Mouse (Mus musculus): ENCODE measurements around the gene Cobll1.
A peak's percentile ranks its signal among the peaks of the same experiment; 100 is the strongest.
"Not testable (repeated sequence)": the region's sequence is repeated elsewhere in the genome, so short reads cannot be mapped to it uniquely, and the experiment has no call there.

Cobll1 gene

GRCm38 (mm10) chr2:65238964-65239570 lies at the start of gene Cobll1:
Gene Cobll1, minus strand, starts transcription at chr2:65239403.
- DNase-seq (ENCODE audit: low read depth): no peak

DNA sequence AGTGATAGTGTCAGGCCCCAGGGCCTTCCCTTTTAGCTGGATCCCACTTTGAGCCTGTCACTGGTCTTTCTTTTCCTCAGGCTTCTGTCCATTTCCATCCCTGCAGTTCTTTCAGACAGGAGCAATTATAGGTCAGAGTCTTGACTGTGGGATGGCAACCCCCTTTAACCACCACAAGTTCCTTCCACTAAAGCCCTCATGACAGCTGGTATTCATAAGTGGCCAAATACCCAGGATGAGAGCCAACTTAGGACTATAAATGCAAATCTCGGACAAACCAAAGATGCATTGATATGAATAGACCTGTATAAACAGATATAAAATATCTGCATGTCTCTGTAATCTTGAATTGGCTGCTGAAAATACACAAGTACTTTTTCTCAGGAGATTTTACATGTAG lies 49.5 kb upstream of the Cobll1 start:
- no peak for DNase-seq (ENCODE audit: low read depth)

DNA sequence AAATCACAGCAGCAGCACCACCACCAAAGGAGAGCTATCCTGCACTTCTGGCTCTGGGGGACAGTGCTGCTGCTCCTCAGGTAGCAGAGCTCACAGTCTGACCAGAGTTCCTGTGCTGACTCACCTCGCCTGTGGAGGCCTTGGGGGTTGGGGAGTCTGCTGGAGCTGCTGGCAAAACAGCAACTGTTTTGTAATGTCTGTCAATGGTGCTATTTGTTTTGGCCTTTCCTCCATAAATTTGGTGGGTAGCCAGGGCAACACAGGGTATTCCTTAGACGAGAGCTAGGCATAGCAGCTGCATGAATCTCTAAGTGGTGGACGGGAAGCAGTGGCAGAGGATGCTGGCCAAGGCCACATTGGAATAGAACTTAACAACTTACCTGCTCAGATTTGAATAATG lies 46.2 kb upstream of the Cobll1 start:
- DNase-seq (ENCODE audit: low read depth): no peak

DNA sequence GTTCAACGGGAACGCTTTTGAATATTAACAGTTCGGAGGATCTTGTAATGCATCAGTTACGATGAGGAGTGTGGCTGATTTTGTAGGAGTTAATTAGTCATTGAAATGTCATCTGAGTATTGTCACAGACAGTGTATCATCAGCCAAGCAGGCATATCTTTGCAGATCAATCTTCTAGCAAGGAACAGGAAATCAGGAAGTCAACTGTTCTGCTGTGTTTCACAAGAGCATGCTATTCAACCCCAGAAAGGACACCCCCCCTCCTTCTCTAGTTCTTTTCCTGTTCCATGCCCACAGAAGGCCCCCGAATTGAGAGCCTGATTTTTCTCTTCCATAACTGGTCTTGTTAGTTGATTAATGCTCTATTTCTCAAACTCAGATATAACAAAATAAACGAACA lies 43.8 kb upstream of the Cobll1 start:
- DNase-seq (ENCODE audit: low read depth): no peak

GRCm38 (mm10) chr2:65279029-65279690 lies 40.0 kb upstream of the Cobll1 start:
- DNase-seq (ENCODE audit: low read depth): no peak

- no peak for DNase-seq (ENCODE audit: low read depth)
Observed at GRCm38 (mm10) chr2:65275443-65276061, 36.3 kb upstream of the Cobll1 start.

GRCm38 (mm10) chr2:65273910-65274309 lies 34.7 kb upstream of the Cobll1 start:
- DNase-seq (ENCODE audit: low read depth): no peak

GRCm38 (mm10) chr2:65268731-65269130 lies 29.5 kb upstream of the Cobll1 start:
- no peak for DNase-seq (ENCODE audit: low read depth)

GRCm38 (mm10) chr2:65267834-65268233 lies 28.6 kb upstream of the Cobll1 start:
- DNase-seq (ENCODE audit: low read depth): no peak

- DNase-seq (ENCODE audit: low read depth): no peak
Observed at GRCm38 (mm10) chr2:65266576-65267299, 27.5 kb upstream of the Cobll1 start.

GRCm38 (mm10) chr2:65262251-65262650 lies 23.0 kb upstream of the Cobll1 start:
- DNase-seq (ENCODE audit: low read depth): no peak

GRCm38 (mm10) chr2:65260828-65261227 lies 21.6 kb upstream of the Cobll1 start:
- not testable (repeated sequence) for DNase-seq (ENCODE audit: low read depth)

- DNase-seq (ENCODE audit: low read depth): no peak
Observed at GRCm38 (mm10) chr2:65260400-65260799, 21.2 kb upstream of the Cobll1 start.

- no peak for DNase-seq (ENCODE audit: low read depth)
Observed at GRCm38 (mm10) chr2:65257446-65257845, 18.2 kb upstream of the Cobll1 start.

GRCm38 (mm10) chr2:65256494-65257254 lies 17.5 kb upstream of the Cobll1 start:
- no peak for DNase-seq (ENCODE audit: low read depth)

GRCm38 (mm10) chr2:65250589-65251104 lies 11.4 kb upstream of the Cobll1 start:
- DNase-seq (ENCODE audit: low read depth): no peak

DNA sequence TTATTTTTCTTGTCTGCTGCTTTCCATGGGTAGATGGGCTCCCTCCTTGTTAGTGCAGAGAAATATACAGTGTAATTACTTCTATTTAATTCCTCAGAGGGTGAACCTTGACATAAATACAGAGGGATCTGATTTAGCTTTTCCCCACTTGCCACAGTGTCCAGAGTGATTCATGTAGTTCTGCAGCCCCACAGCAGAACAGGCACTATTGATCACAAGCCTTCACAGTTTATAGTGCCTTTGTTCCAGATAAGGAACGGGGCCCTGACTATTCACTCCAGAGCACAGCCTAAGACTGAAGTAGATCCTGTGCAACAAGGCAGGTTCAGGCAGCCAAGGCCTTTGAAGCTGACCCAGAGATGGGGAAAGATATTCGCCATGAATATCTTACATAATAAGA lies 10.4 kb upstream of the Cobll1 start:
- no peak for DNase-seq (ENCODE audit: low read depth)

- no peak for DNase-seq (ENCODE audit: low read depth)
Observed at GRCm38 (mm10) chr2:65240173-65240745, 1.1 kb upstream of the Cobll1 start.

GRCm38 (mm10) chr2:65238171-65238963 lies 836 bp downstream of the Cobll1 start:
- DNase-seq (ENCODE audit: low read depth): peak; percentile 42

GRCm38 (mm10) chr2:65237610-65238170 lies 1.5 kb downstream of the Cobll1 start:
- no peak for DNase-seq (ENCODE audit: low read depth)

Data from c-Kit-positive CD71-negative TER-119-negative erythroid progenitor cells, embryonic 14.5 days (primary cell).